Comparison of ENCODE assay signal across 8 mouse cellular contexts in genomic region chr5:30114761-30115140, GRCm38 (mm10). TPM values are rescaled to one million over a fixed set of nuclear protein-coding genes. Genes with fewer than 3 reads are reported as not detected.
DNase-seq lines count a peak whose midpoint lies in the region; ATAC-seq and TF ChIP-seq lines count a peak whose summit lies in the region.

No protein-coding gene starts in this region.

- TF ChIP-seq POLR2A in olfactory bulb, adult 2 months (IDR thresholded peaks at IDR 0.05; ENCODE audit: insufficient read depth, low read depth, low read length) = no peak

- peaks cover 25% of the 10 kb centered on the region for H3K27me3 ChIP-seq in lung, postnatal 0 days (replicated peaks; ENCODE audit: insufficient read depth, low read length)
- H3K27me3 ChIP-seq in limb, embryonic 12.5 days = peaks cover 70% of the 10 kb centered on the region

- peak overlapping the region; percentile 45 for H3K4me3 ChIP-seq in lung, postnatal 0 days (ENCODE audit: low read depth, low read length)
- peak overlapping the region; percentile 61 for H3K4me3 ChIP-seq in limb, embryonic 12.5 days (replicated peaks)
- peak overlapping the region; percentile 70 for H3K4me3 ChIP-seq in olfactory bulb, adult 2 months (ENCODE audit: insufficient read depth, low read depth, low read length)

- DNase-seq in embryo, embryonic 9.5 days (ENCODE audit: extremely low spot score) = peak; percentile 29
- DNase-seq in embryo, embryonic 10.5 days (ENCODE audit: low spot score) = no peak
- no peak for DNase-seq in lung, postnatal 0 days (ENCODE audit: low spot score)
- DNase-seq in lung, postnatal 4 days = no peak
- DNase-seq in frontal cortex, postnatal 14 days (ENCODE audit: low spot score in 2 of 2) = no peak
- DNase-seq in adrenal gland, postnatal 36 days = no peak

- H3K9ac ChIP-seq in lung, postnatal 0 days (replicated peaks; ENCODE audit: low read depth) = no peak overlapping the region
- peak overlapping the region; percentile 65 for H3K9ac ChIP-seq in limb, embryonic 12.5 days (replicated peaks)

- WGBS in lung, postnatal 0 days = 1% methylated on average over 28 of the region's 28 CpGs
- WGBS in limb, embryonic 12.5 days = 1% methylated on average over 28 of the region's 28 CpGs
- WGBS in olfactory bulb, adult 2 months = 14% methylated on average over 28 of the region's 28 CpGs

- H3K9me3 ChIP-seq in lung, postnatal 0 days (ENCODE audit: low read length) = no peaks in the 10 kb centered on the region
- no peaks in the 10 kb centered on the region for H3K9me3 ChIP-seq in limb, embryonic 12.5 days

- no peak for ATAC-seq in lung, postnatal 0 days
- no peak for ATAC-seq in limb, embryonic 12.5 days (ENCODE audit: insufficient number of reproducible peaks, insufficient read depth, low FRiP score, low TSS enrichment, low read depth)

- H3K36me3 ChIP-seq in lung, postnatal 0 days (ENCODE audit: insufficient read depth, low read length) = 0 out of 2 replicates have a peak, but pooled peaks cover 5% of the 10 kb centered on the region
- H3K36me3 ChIP-seq in limb, embryonic 12.5 days = peaks cover 23% of the 10 kb centered on the region

- no peak for TF ChIP-seq EP300 in lung, postnatal 0 days (IDR thresholded peaks at IDR 0.05)

- no peak overlapping the region for H3K27ac ChIP-seq in lung, postnatal 0 days (ENCODE audit: low read length)
- H3K27ac ChIP-seq in limb, embryonic 12.5 days = no peak overlapping the region
- H3K27ac ChIP-seq in olfactory bulb, adult 2 months (ENCODE audit: insufficient read depth, low read depth, low read length) = no peak overlapping the region

- peak overlapping the region; percentile 86 for H3K4me2 ChIP-seq in lung, postnatal 0 days (replicated peaks; ENCODE audit: low read depth, low read length)
- peak overlapping the region; percentile 91 for H3K4me2 ChIP-seq in limb, embryonic 12.5 days

- H3K4me1 ChIP-seq in lung, postnatal 0 days (ENCODE audit: insufficient read depth, low read depth, low read length) = peaks cover 3% of the 10 kb centered on the region; the same call in 1 of the 2 replicates
- H3K4me1 ChIP-seq in limb, embryonic 12.5 days (replicated peaks) = peaks cover 29% of the 10 kb centered on the region
- H3K4me1 ChIP-seq in olfactory bulb, adult 2 months (ENCODE audit: control insufficient read depth, insufficient read depth, low read length) = peaks cover 30% of the 10 kb centered on the region

- no peak for TF ChIP-seq CTCF in lung, postnatal 0 days (IDR thresholded peaks at IDR 0.05)
- TF ChIP-seq CTCF in olfactory bulb, adult 2 months (IDR thresholded peaks at IDR 0.05; ENCODE audit: insufficient read depth, low read depth, low read length) = no peak

RNA-seq across cellular contexts. Expression of gene 3110082J24Rik, which starts 8.9 kb away (rescaled TPM):
- polyA plus RNA-seq in lung, postnatal 0 days (2015; fragmentation: Nextera tagmentation; extraction: Ambion mirVana) = not detected in 2 replicates
- not detected in 2 replicates for polyA plus RNA-seq in limb, embryonic 12.5 days (2016; fragmentation: Nextera tagmentation; extraction: Ambion mirVana)
- polyA plus RNA-seq in olfactory bulb, adult 2 months (2012; ENCODE audit: insufficient read depth, insufficient read length, low replicate concordance, missing spikeins) = not detected in 2 replicates
- not detected for total RNA-seq in adrenal gland, postnatal 36 days (2021)

RNA-seq across cellular contexts. Expression of gene Garem2, which starts 9.8 kb away (rescaled TPM):
- polyA plus RNA-seq in lung, postnatal 0 days (2015; fragmentation: Nextera tagmentation; extraction: Ambion mirVana) = 0.04 and 0.05 TPM in 2 replicates
- 0.70 and 0.76 TPM in 2 replicates for polyA plus RNA-seq in limb, embryonic 12.5 days (2016; fragmentation: Nextera tagmentation; extraction: Ambion mirVana)
- polyA plus RNA-seq in olfactory bulb, adult 2 months (2012; ENCODE audit: insufficient read depth, insufficient read length, low replicate concordance, missing spikeins) = not detected in 2 replicates
- not detected for total RNA-seq in adrenal gland, postnatal 36 days (2021)

RNA-seq across cellular contexts. Expression of gene Hadha, which starts 40.2 kb away (rescaled TPM):
- polyA plus RNA-seq in lung, postnatal 0 days (2015; fragmentation: Nextera tagmentation; extraction: Ambion mirVana) = 107 and 110 TPM in 2 replicates
- 119 and 126 TPM in 2 replicates for polyA plus RNA-seq in limb, embryonic 12.5 days (2016; fragmentation: Nextera tagmentation; extraction: Ambion mirVana)
- polyA plus RNA-seq in olfactory bulb, adult 2 months (2012; ENCODE audit: insufficient read depth, insufficient read length, low replicate concordance, missing spikeins) = 248 TPM in 1 of 2 replicates, not detected in the other
- total RNA-seq in adrenal gland, postnatal 36 days (2021) = 100 to 1,000 TPM; 505 to 525 TPM

RNA-seq across cellular contexts. Expression of gene Hadhb, which starts 40.3 kb away (rescaled TPM):
- polyA plus RNA-seq in lung, postnatal 0 days (2015; fragmentation: Nextera tagmentation; extraction: Ambion mirVana) = 104 and 107 TPM in 2 replicates
- 118 and 124 TPM in 2 replicates for polyA plus RNA-seq in limb, embryonic 12.5 days (2016; fragmentation: Nextera tagmentation; extraction: Ambion mirVana)
- not detected in 2 replicates for polyA plus RNA-seq in olfactory bulb, adult 2 months (2012; ENCODE audit: insufficient read depth, insufficient read length, low replicate concordance, missing spikeins)
- 100 to 1,000 TPM; 827 to 996 TPM for total RNA-seq in adrenal gland, postnatal 36 days (2021)

RNA-seq across cellular contexts. Expression of gene Tyms, which starts 41.3 kb away (rescaled TPM):
- 37.3 and 38.9 TPM in 2 replicates for polyA plus RNA-seq in lung, postnatal 0 days (2015; fragmentation: Nextera tagmentation; extraction: Ambion mirVana)
- 346 and 354 TPM in 2 replicates for polyA plus RNA-seq in limb, embryonic 12.5 days (2016; fragmentation: Nextera tagmentation; extraction: Ambion mirVana)
- polyA plus RNA-seq in olfactory bulb, adult 2 months (2012; ENCODE audit: insufficient read depth, insufficient read length, low replicate concordance, missing spikeins) = not detected in 2 replicates
- 10 to 100 TPM; 21.3 to 22.2 TPM for total RNA-seq in adrenal gland, postnatal 36 days (2021)
